Mouse (Mus musculus) bone marrow, adult 2 months (tissue): ENCODE results near the gene Pde1a.

Experiments
- CTCF ChIP-seq: fragments of 200-500 bp; IDR thresholded peaks from 2 replicates; pipeline ENCODE4 v1.5.1; 2011; ENCODE audit warnings: low read length, control low read depth; ENCODE audit not compliant: control insufficient read depth, insufficient read depth
- POLR2A ChIP-seq: fragments of 200-500 bp; IDR thresholded peaks from 2 replicates; pipeline ENCODE4 v1.6.1; 2011; ENCODE audit warnings: low read depth, mild to moderate bottlenecking, control low read depth, low read length, borderline replicate concordance; ENCODE audit not compliant: control insufficient read depth

DNA sequence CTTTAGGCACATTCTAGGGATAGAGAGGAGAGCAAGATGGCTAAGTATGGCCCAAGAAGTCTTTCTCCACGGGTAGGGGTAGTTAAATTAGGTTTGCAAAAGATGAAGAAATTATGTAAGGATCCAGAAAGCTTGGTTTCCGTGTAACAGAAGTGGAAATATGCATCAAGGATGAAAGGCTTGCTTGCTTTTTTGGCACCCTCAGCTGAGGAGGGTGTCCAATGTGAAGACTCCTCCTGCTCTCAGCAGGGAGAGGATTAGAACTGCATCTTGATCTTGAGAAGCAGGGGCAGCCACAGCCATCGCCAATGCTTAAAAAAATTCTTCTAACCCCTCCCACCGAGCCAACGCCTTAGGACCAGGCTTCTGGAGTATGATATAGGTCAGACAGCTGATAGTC is 55.2 kb downstream of the Pde1a start:
- no peak for TF ChIP-seq POLR2A
- no peak for TF ChIP-seq CTCF
